ENCODE assay signal across 38 mouse cellular contexts in the genomic region with DNA sequence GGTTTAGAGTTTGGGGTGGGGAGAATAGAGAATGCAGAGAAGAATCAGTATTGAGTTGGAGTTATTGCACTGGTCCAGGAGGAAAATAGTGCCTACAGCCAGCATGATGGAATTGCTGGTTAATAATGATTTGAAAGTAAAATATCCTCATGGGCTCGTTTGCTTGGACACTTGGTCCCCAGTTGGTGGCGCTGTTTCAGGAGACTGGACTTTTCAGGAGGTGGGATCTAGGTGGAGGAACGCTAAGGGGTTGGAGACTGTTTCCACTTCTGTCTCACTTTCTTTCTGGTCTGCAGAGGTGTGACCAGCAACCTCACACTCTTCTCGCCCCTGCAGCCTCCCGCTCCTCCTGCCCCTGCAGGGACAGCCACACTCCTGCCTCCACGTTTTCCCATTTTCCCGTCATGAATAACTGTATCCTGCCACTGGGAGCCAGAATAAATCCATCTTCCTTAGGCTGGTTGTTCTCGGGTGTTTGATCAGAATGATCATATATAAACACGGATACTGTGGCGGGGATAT. TPM values are rescaled to one million over a fixed set of nuclear protein-coding genes. Genes with fewer than 3 reads are reported as not detected.
DNase-seq lines count a peak whose midpoint lies in the region; TF ChIP-seq lines count a peak whose summit lies in the region.
"Had no signal": no experiment of that assay in that cellular context is flagged by ENCODE, and none has a peak within 500 bp of the region (broad histone marks: within the 10 kb centered on the region; RNA-seq: fewer than 3 reads in every experiment).

No protein-coding gene starts in this region.

- no peaks in the 10 kb centered on the region for H3K36me3 ChIP-seq in liver, adult 2 months (ENCODE audit: control insufficient read depth, insufficient read depth, low read length)
- H3K36me3 ChIP-seq in testis, adult 2 months (ENCODE audit: control insufficient read depth, insufficient read depth, low read length): no peaks in the 10 kb centered on the region
- H3K36me3 ChIP-seq: embryonic facial prominence, embryonic 10.5 days; embryonic facial prominence, embryonic 15.5 days; hindbrain, embryonic 13.5 days; limb, embryonic 10.5 days; limb, embryonic 15.5 days; midbrain, embryonic 10.5 days; midbrain, embryonic 15.5 days; neural tube, embryonic 12.5 days had no signal

- 69% methylated on average over 10 of the region's 10 CpGs for WGBS in liver, adult 2 months

- no peaks in the 10 kb centered on the region for H3K79me2 ChIP-seq in liver, adult 2 months (ENCODE audit: control insufficient read depth, insufficient read depth, low read length)

- no peak overlapping the region for H3K4me3 ChIP-seq in liver, adult 2 months (ENCODE audit: insufficient read depth, low read depth, low read length)
- H3K4me3 ChIP-seq in testis, adult 2 months (ENCODE audit: control insufficient read depth, low read depth, low read length): peak overlapping the region; percentile 78
- H3K4me3 ChIP-seq: embryonic facial prominence, embryonic 10.5 days; embryonic facial prominence, embryonic 15.5 days; forebrain, embryonic 13.5 days; hindbrain, embryonic 13.5 days; limb, embryonic 10.5 days; limb, embryonic 15.5 days; midbrain, embryonic 10.5 days; midbrain, embryonic 15.5 days; myocyte; neural tube, embryonic 12.5 days had no signal

- TF ChIP-seq POLR2A in liver, adult 2 months (IDR thresholded peaks at IDR 0.05; ENCODE audit: extremely low read depth, insufficient read depth, low read length): no peak
- no peak for TF ChIP-seq POLR2A in testis, adult 2 months (IDR thresholded peaks at IDR 0.05; ENCODE audit: control insufficient read depth, low read depth, low read length)

- no peaks in the 10 kb centered on the region for H3K27me3 ChIP-seq in liver, adult 2 months (ENCODE audit: control insufficient read depth, insufficient read depth, low read length)
- H3K27me3 ChIP-seq in testis, adult 2 months (ENCODE audit: control insufficient read depth, insufficient read depth, low read length): no peaks in the 10 kb centered on the region
- H3K27me3 ChIP-seq: embryonic facial prominence, embryonic 15.5 days; forebrain, embryonic 13.5 days; midbrain, embryonic 15.5 days; neural tube, embryonic 12.5 days; Patski had no signal

- no peaks in the 10 kb centered on the region for H3K4me1 ChIP-seq in liver, adult 2 months (ENCODE audit: control insufficient read depth, insufficient read depth, low read length)
- peaks cover 4% of the 10 kb centered on the region for H3K4me1 ChIP-seq in testis, adult 2 months (ENCODE audit: control insufficient read depth, insufficient read depth, low read length)
- H3K4me1 ChIP-seq: embryonic facial prominence, embryonic 10.5 days; embryonic facial prominence, embryonic 15.5 days; forebrain, embryonic 13.5 days; hindbrain, embryonic 13.5 days; limb, embryonic 10.5 days; limb, embryonic 15.5 days; midbrain, embryonic 15.5 days; neural tube, embryonic 12.5 days had no signal

- no peak overlapping the region for H3K27ac ChIP-seq in liver, adult 2 months (replicated peaks; ENCODE audit: insufficient read depth, low read depth, low read length)
- H3K27ac ChIP-seq in testis, adult 2 months (ENCODE audit: control insufficient read depth, insufficient read depth, low read depth, low read length): no peak overlapping the region
- H3K27ac ChIP-seq: embryonic facial prominence, embryonic 10.5 days; embryonic facial prominence, embryonic 15.5 days; forebrain, embryonic 13.5 days; hindbrain, embryonic 13.5 days; limb, embryonic 10.5 days; limb, embryonic 15.5 days; midbrain, embryonic 10.5 days; midbrain, embryonic 15.5 days; neural tube, embryonic 12.5 days had no signal

- H3K9ac ChIP-seq in liver, adult 2 months (ENCODE audit: low read depth, low read length): no peak overlapping the region
- H3K9ac ChIP-seq: embryonic facial prominence, embryonic 15.5 days; forebrain, embryonic 13.5 days; hindbrain, embryonic 13.5 days; limb, embryonic 15.5 days; midbrain, embryonic 15.5 days; neural tube, embryonic 12.5 days had no signal

- no peak for DNase-seq in liver, adult 2 months (ENCODE audit: extremely low read depth, low read depth, low spot score)
- DNase-seq in liver (no peak), ZHBTc4 (ENCODE audit: low read depth, low spot score) (peak; percentile 78)
- DNase-seq in testis, postnatal 10 days (ENCODE audit: low spot score): no peak
- no peak for DNase-seq in left cerebral cortex, adult 8-10 months (ENCODE audit: low spot score in 2 of 2)
- DNase-seq: adrenal gland, postnatal 25 days; B cell, adult 2 months; cerebellum, adult 18-20 months; cerebellum, postnatal 10 days; gastrocnemius, postnatal 14 days; heart, adult 11 months; heart, postnatal 4 days; kidney, adult 2 months; kidney, postnatal 4 days; lung, postnatal 10 days; right cerebral cortex, postnatal 4 days had no signal

- TF ChIP-seq CTCF in liver, adult 2 months (IDR thresholded peaks at IDR 0.05; ENCODE audit: low read depth, low read length): 0 out of 2 replicates have a peak, but pooled peaks have one; percentile 14
- peak; percentile 21; the same call in 1 of the 2 replicates for TF ChIP-seq CTCF in testis, adult 2 months (IDR thresholded peaks at IDR 0.05; ENCODE audit: control insufficient read depth, insufficient read depth, insufficient replicate concordance, low read depth, low read length)

RNA-seq across cellular contexts. Expression of a gene that starts 14.1 kb away (rescaled TPM):
- total RNA-seq in liver, adult 2 months (2014; rRNA removed): 5.4 and 10.6 TPM in 2 replicates
- 1.4 and 1.8 TPM in 2 replicates for polyA plus RNA-seq in liver, adult 2 months (2012; rRNA removed)
- polyA plus RNA-seq in testis, adult 2 months (2012; rRNA removed): 7.7 and 10.8 TPM in 2 replicates
- 10 to 100 TPM; 21.4 to 32.9 (median 29.2) TPM for total RNA-seq in left cerebral cortex, adult 8-10 months (2022)

RNA-seq across cellular contexts. Expression of a gene that starts 14.9 kb away (rescaled TPM):
- not detected in 2 replicates for total RNA-seq in liver, adult 2 months (2014; rRNA removed)
- polyA plus RNA-seq in liver, adult 2 months (2012; rRNA removed): not detected in 2 replicates
- 0.34 and 0.48 TPM in 2 replicates for polyA plus RNA-seq in testis, adult 2 months (2012; rRNA removed)
- total RNA-seq in left cerebral cortex, adult 8-10 months (2022): not detected
- total RNA-seq: adrenal gland, adult 18-20 months; adrenal gland, postnatal 25 days; gastrocnemius, postnatal 14 days; heart, postnatal 4 days; layer of hippocampus, postnatal 25 days; left cerebral cortex, postnatal 10 days; megakaryocyte progenitor cell, adult 5-6 weeks; MEL had no signal
- polyA plus RNA-seq: embryonic facial prominence, embryonic 10.5 days; heart, embryonic 11.5 days; heart, embryonic 16.5 days; hindbrain, embryonic 13.5 days; intestine, embryonic 14.5 days; limb, embryonic 10.5 days; limb, embryonic 15.5 days; liver, embryonic 16.5 days; midbrain, embryonic 10.5 days; spleen, adult 2 months had no signal

RNA-seq across cellular contexts. Expression of a gene that starts 54.4 kb away (rescaled TPM):
- 0.07 TPM in 1 of 2 replicates, not detected in the other for total RNA-seq in liver, adult 2 months (2014; rRNA removed)
- 0.02 TPM in 1 of 2 replicates, not detected in the other for polyA plus RNA-seq in liver, adult 2 months (2012; rRNA removed)
- 19.4 and 21.8 TPM in 2 replicates for polyA plus RNA-seq in testis, adult 2 months (2012; rRNA removed)
- 100 to 1,000 TPM in 1 of 4 experiments, 10 to 100 TPM in 3; 91.0 to 102 (median 94.4) TPM for total RNA-seq in left cerebral cortex, adult 8-10 months (2022)
- polyA plus RNA-seq: Patski had no signal

Comparison
In these comparisons a context has a peak if more than half of its experiments do, and no peak if none do; other contexts are left out.
1. RNA of a gene that starts 54.4 kb away (total RNA-seq): 91.0 to 102 TPM in left cerebral cortex, adult 8-10 months; 0.07 TPM in liver, adult 2 months; every median in the first group is over 10 times any median in the second.